Mouse (Mus musculus): Measurements from ENCODE around the gene Eid1.

Eid1 gene

DNA sequence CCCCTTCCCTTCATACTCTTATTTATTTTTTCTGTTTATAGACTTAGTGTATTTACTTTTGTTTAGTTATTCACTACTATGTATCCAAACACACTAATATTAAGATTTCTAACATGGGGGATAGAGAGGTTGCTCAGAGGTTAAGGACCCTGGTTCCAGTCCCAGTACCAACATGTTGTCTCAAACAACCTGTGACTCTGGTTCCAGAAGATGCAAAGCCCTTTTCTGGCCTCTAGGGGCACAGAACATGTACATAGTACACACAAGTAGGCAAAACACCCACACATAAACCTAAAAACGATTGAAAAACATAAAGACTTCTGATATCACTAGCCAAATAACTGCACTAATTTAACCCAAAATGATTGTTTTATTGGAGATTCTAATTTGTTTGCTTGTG is 2.0 kb upstream of the Eid1 start:
- no peak for DNase-seq

- no peak for DNase-seq
These were observed 333 bp upstream of the Eid1 start for GRCm38 (mm10) chr2:125672568-125672956.

DNA sequence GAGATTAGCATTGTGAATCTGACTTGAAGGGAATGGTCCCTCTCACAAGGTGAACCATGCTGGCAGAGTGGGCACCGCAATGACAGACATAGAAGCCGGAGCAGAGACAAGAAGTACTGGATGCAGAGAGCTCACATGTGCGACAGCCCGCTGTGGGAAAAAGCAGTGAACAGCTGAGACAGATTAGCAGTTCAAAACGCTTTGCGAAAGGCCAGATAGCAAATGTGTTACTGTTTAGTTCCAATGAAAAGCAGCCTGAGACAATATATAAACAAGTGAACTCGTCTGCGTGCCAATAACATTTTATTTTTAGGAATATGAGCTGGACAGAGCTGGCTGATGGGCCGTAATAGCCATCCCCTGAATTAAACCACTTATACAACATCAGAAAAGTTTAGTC is 8.9 kb downstream of the Eid1 start:
- no peak for DNase-seq

GRCm38 (mm10) chr2:125683895-125684294 is 11.0 kb downstream of the Eid1 start:
- no peak for DNase-seq

GRCm38 (mm10) chr2:125684559-125685440 is 11.9 kb downstream of the Eid1 start:
- DNase-seq: no peak

- DNase-seq: no peak
These were observed 12.7 kb downstream of the Eid1 start for GRCm38 (mm10) chr2:125685441-125686150.

GRCm38 (mm10) chr2:125692010-125692409 is 19.1 kb downstream of the Eid1 start:
- no peak for DNase-seq

DNA sequence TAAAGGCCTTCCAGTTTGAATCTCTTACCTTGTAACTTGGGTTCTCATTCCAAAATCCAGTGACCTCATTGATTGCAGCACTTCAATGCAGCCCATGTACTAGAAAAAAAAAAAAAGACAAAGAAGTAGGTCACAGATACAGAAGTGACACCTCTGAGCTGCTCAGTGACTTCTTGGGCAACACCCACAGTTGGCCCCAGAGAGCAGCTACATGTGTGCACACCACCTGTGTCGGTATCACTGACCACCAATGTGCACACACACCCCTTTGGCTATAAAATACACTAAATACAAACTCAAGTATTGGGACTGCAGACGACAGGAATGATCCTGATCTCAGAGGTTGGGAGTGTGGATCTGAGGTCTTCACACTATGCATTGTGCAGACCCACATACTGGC is 21.9 kb downstream of the Eid1 start:
- DNase-seq: no peak

DNA sequence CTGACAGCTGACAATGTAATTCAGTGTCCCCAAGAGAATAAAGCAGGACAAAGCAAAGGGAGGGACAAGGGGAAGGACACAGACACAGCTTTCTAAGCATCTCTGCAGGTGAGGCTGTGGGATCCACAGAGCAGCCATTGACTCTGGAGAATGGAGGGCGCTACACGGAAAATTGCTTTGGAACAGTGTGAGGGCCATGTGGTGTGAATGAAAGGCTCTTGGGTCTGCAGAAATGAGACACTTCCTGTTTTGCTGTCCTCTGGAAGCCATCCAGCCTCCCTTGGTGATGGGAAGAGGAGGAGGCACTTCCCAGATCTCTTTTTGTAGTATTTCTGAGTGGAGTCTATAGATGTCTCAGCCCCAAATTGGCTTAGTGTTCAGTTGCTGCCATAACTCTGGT is 23.3 kb downstream of the Eid1 start:
- DNase-seq: no peak

- no peak for DNase-seq
These were observed 28.7 kb downstream of the Eid1 start for GRCm38 (mm10) chr2:125701606-125702005.

DNA sequence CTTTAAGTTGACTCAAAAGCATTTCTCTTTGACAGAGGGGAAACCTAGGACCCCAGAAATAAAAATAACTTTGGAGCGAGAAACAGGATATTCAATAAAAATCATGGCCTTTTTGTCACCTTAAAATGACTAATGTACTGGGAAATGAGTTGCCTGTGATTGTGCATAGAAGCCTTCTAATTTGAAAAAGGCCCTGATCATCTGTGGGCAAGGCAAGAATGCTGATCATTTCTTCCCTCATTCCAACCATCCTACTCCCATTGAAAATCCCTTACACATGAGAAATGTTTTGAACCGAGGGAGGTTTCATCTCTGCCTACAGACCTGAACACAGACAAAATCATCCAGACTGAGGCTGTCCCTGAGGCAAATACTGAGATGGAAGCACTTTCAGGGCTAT is 30.0 kb downstream of the Eid1 start:
- DNase-seq: no peak

DNA sequence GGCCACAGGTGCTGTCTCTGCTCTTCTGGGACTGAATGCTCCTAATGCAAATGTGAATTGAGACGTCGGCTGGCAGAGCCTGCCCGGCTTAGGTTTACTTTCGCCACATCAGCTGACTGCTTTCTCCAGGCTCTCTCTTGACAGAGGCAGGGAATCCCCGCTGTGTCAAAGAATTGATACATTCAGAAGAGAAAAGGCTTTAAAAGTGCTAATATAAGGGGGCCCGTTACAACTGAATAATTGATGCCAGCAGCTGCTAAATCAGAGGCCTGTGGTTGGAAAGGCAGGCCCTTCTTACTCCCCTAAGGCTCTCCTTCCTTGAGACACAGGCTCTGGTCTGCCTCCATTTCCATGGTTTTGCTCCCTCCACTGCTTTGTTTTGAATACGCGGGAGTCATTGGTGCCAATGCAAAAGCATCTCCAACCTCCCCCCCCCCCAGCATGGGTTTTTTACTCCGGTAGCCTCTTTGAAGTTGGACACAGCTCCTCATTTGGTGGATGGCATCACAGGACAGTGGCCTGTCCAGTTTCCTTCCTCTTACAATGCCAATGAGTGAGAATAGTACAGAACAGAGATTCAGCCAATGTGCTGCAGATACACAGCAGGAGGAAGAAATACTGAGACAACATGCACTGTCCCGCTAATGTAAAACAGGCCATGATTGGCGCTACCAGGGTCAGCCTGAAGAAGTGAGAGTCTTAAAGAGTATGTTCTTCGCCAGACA is 32.2 kb downstream of the Eid1 start:
- no peak for DNase-seq

- DNase-seq: no peak
These were observed 33.6 kb downstream of the Eid1 start for GRCm38 (mm10) chr2:125706510-125706921.

- DNase-seq: no peak
These were observed 43.7 kb downstream of the Eid1 start for GRCm38 (mm10) chr2:125716599-125716998.

GRCm38 (mm10) chr2:125723086-125723407 is 50.2 kb downstream of the Eid1 start:
- no peak for DNase-seq

GRCm38 (mm10) chr2:125723408-125724085 is 50.7 kb downstream of the Eid1 start:
- DNase-seq: peak; percentile 58

DNA sequence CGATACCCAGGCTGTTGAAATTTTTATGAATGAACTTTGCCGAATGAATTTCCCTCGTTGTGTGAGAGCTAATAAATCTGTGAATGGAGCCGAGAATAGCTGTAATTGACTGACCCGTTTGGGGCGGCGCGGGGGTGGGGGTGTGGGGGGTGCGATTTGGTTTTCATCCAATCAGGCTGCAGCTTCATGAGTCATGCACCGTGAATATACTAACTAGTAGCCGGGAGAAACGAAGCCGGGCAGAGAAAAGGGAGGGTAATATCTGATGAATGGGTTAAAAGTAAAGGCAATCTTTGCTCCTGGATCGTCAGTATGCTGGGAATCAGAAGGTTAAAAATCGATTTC is 51.2 kb downstream of the Eid1 start, which contains the start of gene Shc4:
Shc4 (minus strand) TSS at position 63 of the 345 bp plus-strand sequence.
- DNase-seq: peak; percentile 59

Data from right cerebral cortex, postnatal 4 days (tissue).